Mouse (Mus musculus) layer of hippocampus, adult 18-20 months (tissue): ENCODE data around the gene Nup43. TPM values are rescaled to one million over a fixed set of nuclear protein-coding genes. Genes with fewer than 3 reads are reported as not detected.
"Not testable (repeated sequence)": the region's sequence is repeated elsewhere in the genome, so short reads cannot be mapped to it uniquely, and the experiment has no call there.

Source experiments
- DNase-seq, 2 experiments: peaks; one replicate each; pipeline ENCODE4 v3.0.0; 2022; ENCODE audit warnings: low spot score in 2 of 2
- long read RNA-seq: library from polyadenylated mRNA; stranded (forward); transcript quantifications from one replicate; pipeline ENCODE4 v2.0.0, GENCODE M21; 2021
- total RNA-seq, 2 experiments: library from RNA; stranded (reverse); gene quantifications; 2 replicates each; pipeline ENCODE4 v1.2.3; 2021

Gene Nup43
- total RNA-seq: 1 to 10 TPM; 6.1 to 6.9 TPM
- long read RNA-seq, partial matches to known transcripts: 0 of 5 reads
- long read RNA-seq, other reads (novel, unspliced or antisense): 1 of 5 reads

DNA sequence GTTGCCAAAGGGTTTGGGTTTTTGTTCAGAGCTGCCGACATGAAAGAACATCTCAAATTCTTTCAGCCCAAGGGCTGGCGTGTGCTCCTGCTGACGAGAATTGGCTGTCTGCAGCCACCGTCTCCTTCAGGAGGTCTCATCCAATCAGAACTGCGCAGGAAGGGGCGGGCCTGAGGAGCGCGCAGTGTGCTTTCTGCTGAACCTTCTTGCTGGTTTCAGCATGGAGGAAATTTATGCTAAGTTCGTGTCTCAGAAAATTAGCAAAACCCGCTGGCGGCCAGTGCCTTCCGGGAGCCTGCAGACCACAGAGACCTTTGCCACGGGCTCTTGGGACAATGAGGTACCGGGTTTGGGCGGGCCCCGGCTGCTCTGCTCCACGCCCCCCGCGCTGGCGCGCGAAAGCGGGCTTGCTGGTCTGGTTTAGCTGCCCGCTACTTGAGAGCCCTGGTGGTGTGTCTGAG, at the start of gene Nup43:
Gene Nup43 (plus strand): TSS at position 162 of the 461 bp plus-strand sequence.
- DNase-seq: peak; percentile 85 to 91

GRCm38 (mm10) chr10:7617556-7617955, 49.7 kb upstream of the Nup43 start:
- DNase-seq: not testable (repeated sequence)

- DNase-seq: no peak
Measured at GRCm38 (mm10) chr10:7619821-7620241, 47.5 kb upstream of the Nup43 start.

GRCm38 (mm10) chr10:7620723-7621122, 46.6 kb upstream of the Nup43 start:
- DNase-seq: no peak

DNA sequence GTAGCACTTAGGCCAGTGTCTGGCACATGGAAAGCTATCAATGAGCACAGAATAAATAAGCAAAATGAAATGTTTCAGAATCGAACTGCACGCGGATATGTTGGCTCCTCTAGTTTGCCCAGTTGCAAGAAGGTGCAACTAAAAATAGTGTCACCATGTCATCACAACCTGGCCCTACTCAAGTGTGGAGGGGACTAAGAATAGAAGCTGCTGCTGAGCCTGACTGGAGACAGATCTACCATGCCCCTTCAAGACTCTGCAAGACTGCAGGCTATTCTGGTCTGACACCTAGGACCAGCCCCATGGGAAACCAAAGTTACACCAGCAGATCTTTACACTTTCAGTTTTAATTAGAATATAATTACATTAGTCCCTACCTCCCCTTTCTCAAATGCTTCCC, 44.9 kb upstream of the Nup43 start:
- DNase-seq: no peak

DNA sequence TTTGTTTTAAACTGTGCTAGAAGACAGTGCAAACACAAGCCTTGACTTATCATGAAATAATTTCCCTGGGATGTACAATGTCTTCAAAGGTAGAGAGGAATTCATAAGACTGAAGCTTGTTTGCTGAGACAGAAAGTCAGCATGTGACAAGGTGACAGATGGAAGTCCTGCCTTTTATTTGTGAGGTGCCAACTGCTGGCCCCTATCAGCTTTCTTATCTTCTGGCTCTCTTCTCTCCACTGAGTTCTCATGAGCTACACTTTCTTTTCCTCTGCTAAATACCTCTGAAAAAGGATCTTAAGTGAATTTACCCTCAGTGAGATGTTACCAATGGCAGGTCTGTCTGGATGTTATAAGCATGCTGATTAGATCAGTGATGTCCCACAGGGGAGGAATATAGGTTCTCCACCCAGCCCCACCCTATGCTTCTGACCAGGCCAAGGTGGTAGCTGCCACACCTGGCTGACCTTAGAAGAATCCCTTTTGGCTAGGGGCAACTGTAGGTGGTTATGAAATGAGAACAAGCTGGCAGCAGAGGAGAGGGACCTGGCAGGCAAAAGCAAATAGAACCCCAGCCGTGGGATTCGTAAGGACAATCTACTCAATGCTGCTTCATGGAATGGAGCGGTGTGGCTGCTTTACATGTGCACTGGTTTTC, 43.3 kb upstream of the Nup43 start:
- DNase-seq: no peak

- no peak for DNase-seq
Measured at GRCm38 (mm10) chr10:7629092-7629491, 38.2 kb upstream of the Nup43 start.

DNA sequence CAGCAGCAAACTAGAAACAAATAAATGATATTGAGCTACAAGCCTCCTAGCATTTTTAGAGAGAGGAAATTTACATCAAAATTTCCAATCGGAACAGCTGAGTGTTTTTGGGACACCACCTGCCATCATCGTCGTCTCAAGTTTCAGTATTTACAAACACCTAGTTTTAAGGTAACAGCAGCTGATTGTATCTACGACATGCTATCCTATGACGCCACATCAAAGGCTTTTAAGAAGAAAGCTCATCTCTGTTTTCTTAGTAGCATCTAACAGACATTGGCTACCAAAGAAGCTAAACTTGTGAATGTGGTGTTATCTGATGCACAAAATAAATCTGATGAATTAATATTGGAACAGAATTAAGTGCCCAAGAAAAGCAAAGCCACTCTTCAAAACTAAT, 37.0 kb upstream of the Nup43 start:
- DNase-seq: no peak

- DNase-seq: no peak
Measured at GRCm38 (mm10) chr10:7630951-7631720, 36.2 kb upstream of the Nup43 start.

DNA sequence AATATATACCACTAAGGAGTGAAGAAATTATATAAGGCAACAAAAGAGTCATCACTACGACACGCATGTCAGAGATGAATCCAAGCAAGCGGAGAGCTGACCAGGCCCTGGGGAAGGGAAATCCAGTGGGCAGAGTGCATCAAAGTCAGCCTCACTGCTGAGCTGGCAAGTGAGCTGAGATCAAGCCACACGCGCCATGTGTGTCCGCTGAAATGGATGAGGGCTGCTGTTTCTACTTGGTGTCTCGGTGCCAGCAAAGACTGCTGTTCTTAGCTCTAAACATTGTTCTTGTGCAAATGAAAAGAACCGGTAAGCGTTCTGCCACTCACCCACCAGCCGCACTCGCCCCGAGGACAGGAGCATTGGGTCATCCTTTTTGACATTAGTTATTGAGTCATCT, 26.9 kb upstream of the Nup43 start:
- no peak for DNase-seq

- no peak for DNase-seq
Measured at GRCm38 (mm10) chr10:7645911-7646310, 21.4 kb upstream of the Nup43 start.

DNA sequence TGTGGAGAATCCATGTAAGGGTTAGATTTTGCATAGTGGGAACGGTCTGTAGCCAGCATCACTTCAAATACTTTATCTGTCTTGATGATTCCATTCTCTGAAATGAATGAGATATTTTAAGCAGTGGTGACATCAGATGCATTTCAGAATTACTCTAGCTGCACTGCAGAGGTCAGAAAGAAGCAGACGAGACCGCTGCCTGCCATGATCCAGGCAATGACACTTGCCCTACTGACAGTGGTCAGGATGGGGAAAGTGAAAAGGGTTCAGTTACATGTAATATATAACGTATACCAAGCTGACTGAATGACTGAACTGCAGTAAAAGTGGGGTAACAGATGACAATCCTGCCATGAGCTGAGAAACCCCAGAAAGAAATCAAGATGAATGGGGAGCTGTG, 18.2 kb upstream of the Nup43 start:
- no peak for DNase-seq

DNA sequence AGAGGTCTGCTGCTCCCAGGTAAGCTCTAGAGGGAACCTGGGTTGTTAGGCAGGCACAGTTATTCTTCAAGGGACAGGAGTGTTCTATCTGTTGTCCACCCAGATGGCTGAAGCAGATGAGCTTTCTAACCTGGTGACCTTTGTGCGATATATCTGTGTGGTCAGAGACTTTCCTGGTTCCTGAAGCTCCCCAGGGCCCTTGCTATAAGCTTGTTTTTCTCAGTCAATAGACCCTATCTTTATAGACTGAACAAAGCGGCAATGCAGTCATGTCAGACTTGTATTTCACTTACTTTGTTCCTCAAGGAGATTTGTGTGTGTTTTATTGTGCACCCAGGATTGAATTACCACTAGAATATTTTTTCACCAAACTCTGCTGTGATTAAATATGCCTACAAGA, 16.2 kb upstream of the Nup43 start:
- no peak for DNase-seq

- DNase-seq: no peak
Measured at GRCm38 (mm10) chr10:7662471-7663141, 4.7 kb upstream of the Nup43 start.

DNA sequence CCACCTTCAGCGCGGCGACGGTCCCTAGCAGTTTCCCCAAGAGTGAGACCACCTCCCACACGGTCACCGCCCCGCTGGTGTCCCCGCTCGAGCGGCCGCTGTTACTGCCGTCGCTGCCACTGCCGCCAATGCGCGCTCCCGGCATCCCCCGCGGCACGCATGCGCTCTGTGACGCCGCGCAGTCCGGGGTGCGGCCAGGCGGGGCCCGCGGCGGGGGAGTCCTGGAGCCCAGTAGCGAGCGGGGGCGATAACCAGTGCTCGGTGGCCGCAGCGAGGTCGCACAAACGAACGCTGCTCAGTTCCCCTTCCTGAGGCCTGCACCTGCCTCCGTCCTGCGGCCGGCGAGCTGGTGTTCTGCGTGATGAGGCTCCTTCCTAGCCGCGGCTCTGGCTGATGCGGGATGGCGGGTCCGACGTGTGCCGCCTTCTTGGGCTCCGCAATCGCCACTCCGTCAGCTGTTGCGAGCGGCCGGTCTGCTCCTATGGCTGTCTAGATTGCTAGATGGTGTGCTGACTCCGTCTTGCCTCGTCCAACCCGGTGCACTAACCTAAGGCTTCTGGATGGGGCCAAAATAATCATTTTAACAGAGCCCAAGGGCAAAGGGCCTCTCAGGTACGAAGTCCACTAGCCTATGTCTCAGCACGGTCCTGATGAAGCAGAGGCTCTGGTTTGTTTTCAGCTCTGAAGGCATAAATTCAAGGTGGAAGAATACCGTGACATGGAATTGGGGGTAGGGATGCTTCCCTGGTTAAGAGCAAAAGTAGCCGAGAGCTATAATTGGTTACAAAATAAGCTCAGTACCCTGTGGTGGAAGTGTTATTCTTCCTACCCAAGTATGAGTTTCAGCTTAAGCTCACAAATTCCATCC, 3.9 kb upstream of the Nup43 start:
- peak; percentile 91 to 93 for DNase-seq

- DNase-seq: no peak
Measured at GRCm38 (mm10) chr10:7664027-7664526, 3.2 kb upstream of the Nup43 start.

DNA sequence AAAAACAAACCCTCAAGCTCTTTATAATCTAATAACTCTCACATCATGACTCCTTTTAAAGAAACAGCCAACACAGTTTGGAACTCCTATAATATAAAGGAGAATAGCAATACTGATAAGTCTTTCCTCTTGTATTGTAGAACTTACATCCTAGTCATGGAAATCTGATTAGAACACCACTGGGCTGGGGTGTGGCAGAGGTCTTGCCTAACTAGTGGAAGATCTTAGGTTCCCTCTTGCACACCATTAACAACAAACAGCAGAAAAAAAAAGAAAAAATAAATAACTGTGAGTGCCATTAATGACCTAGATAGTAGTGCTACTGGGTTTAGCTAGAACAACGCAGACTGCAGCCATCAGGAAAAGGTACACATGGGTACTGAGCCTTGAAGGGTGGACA, 2.4 kb upstream of the Nup43 start:
- no peak for DNase-seq

DNA sequence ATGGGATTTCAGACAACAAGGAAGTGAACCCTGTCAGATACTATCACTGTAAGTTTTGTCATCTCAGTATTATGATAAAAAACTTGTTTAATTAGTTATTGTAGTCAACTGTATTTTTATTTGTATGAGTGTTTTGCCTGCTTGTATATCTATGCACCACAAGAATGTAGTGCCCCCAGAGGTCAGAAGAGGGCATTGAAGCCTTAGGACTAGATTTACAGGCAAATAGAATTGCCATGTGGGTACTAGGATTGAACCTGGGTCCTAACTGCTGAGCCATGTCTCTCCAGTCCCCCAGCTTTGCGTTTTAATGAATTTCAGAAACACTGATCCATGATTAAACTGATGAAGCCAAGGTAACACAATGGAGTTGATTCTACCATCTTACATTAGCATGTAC, 6.4 kb downstream of the Nup43 start:
- DNase-seq: no peak

- peak; percentile 83 to 85 for DNase-seq
Measured at GRCm38 (mm10) chr10:7680731-7681301, 13.5 kb downstream of the Nup43 start, which contains the start of the genes Pcmt1 and Lats1. TSS of gene Pcmt1 (minus strand) at chr10:7681136. TSS of gene Lats1 (plus strand) at chr10:7681214.

DNA sequence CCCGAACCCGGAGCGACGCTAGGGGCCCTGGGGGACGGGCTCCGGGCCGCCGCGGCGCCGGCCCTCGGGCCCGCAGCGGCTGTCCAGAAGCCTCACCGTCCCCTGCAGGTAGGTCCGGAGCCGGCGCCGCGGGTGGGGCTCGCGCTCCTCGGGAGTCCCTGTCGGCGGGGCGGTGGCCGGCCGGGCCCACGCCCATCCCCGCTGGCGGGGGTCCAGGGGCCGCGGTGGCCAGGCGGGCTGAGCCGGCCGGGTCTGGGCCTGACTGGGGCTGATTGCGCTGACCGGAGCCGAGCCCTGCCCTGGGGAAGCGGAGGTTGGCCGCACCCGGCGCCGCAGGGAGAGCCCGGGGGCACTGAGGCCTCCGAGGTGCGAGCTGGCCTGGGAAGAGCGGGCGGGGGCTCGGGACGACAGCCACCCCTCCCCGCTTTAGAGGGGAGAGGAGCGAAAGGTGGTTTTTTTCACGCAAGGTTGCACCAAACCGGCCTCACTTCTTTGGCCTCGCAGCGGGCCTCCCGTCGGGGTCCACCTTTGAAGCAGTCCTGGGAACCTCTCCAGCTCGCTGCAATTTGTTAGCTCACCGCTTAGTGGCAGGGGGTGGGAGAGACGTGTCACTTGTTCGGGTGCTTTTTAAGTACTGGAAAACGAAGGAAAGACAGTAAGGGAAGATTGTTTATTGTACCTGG, 14.2 kb downstream of the Nup43 start:
- DNase-seq: peak; percentile 13 to 57
